Mouse (Mus musculus): ENCODE data around the gene Tnk2. TPM values are rescaled to one million over a fixed set of nuclear protein-coding genes. Genes with fewer than 3 reads are reported as not detected.

Gene Tnk2
- polyA plus RNA-seq (2014; fragmentation: Nextera tagmentation; extraction: Ambion mirVana), result 20.0 and 21.6 TPM in 2 replicates

GRCm38 (mm10) chr16:32643661-32644061 is at the start of gene Tnk2:
Tnk2 (plus strand) TSS chr16:32643874.
- Histone ChIP-seq H3K36me3 (ENCODE audit: insufficient read depth) (no peaks in the 10 kb centered on the region), H3K4me3 (ENCODE audit: low read depth, low read length) (peak within 1 kb of the TSS; percentile 91), H3K4me2 (peak within 1 kb of the TSS; percentile 88), H3K9me3 (ENCODE audit: low read depth, low read length) (no peaks in the 10 kb centered on the region), H3K4me1 (ENCODE audit: insufficient read depth) (peaks cover 15% of the 10 kb centered on the region), H3K9ac (peak within 1 kb of the TSS; percentile 87), H3K27ac (ENCODE audit: low read depth) (peak within 1 kb of the TSS; percentile 86), H3K27me3 (ENCODE audit: insufficient read depth, low read length) (no peaks in the 10 kb centered on the region)
- WGBS, result under 1% methylated on average over 40 of the region's 40 CpGs
- TF ChIP-seq CTCF (IDR thresholded peaks at IDR 0.05; ENCODE audit: low read depth), result no peak
- DNase-seq (peak; percentile 93), ATAC-seq (ENCODE audit: insufficient read depth) (peak; percentile 89)

DNA sequence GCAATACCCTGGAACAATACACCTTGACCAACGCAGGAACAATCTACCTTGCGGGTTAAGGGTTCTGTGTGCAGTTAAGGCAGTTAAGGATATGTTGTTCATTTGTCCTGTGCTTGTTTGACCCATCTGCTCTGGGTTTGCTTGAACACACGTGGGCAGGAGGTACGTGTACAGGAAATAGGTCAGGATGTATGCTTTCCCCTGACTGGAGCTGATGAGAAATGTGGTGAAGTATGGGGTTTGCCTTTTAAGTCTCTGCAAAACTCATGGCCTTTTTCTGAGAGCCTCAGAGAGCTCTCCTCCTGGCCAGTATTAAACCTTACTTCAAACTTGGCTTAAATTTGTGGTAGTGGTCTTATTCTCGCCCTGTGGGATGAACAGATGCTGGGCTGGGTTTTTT is 49.8 kb upstream of the Tnk2 start:
- no peaks in the 10 kb centered on the region for H3K9me3 ChIP-seq (ENCODE audit: low read depth, low read length)
- no peak for DNase-seq
- H3K4me3 ChIP-seq (ENCODE audit: low read depth, low read length), result no peak overlapping the region
- no peaks in the 10 kb centered on the region for H3K36me3 ChIP-seq (ENCODE audit: insufficient read depth)
- ATAC-seq (ENCODE audit: insufficient read depth), result no peak
- H3K27ac ChIP-seq (ENCODE audit: low read depth), result no peak overlapping the region
- no peak overlapping the region for H3K4me2 ChIP-seq
- H3K4me1 ChIP-seq (ENCODE audit: insufficient read depth), result no peaks in the 10 kb centered on the region; the same call in 1 of the 2 replicates
- WGBS, result 74% methylated on average over 5 of the region's 5 CpGs
- H3K27me3 ChIP-seq (ENCODE audit: insufficient read depth, low read length), result no peaks in the 10 kb centered on the region
- no peak overlapping the region for H3K9ac ChIP-seq
- TF ChIP-seq CTCF (IDR thresholded peaks at IDR 0.05; ENCODE audit: low read depth), result no peak

DNA sequence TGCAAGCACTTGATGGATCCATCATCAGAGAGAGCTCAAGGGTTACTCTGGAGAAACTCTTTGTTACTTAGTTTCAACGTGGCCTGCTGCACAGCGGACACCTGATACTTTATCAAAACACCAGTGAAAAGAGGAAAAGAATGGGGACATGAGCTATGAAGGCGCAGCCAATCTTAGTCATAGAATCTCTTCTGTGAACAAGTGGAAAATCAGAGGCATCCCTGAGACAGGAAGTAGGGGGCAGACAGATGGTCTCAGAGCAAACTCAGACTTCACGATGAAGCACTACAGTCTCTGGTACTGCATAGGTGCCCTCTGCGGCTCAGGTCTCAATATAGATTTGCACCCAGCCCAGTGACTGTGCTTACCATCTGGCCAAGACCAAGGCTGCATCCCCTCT is 49.0 kb upstream of the Tnk2 start:
- Histone ChIP-seq H3K9me3 (ENCODE audit: low read depth, low read length) (no peaks in the 10 kb centered on the region), H3K4me3 (ENCODE audit: low read depth, low read length) (no peak overlapping the region), H3K4me1 (ENCODE audit: insufficient read depth) (no peaks in the 10 kb centered on the region; the same call in 1 of the 2 replicates), H3K27ac (ENCODE audit: low read depth) (no peak overlapping the region), H3K27me3 (ENCODE audit: insufficient read depth, low read length) (no peaks in the 10 kb centered on the region), H3K4me2 (no peak overlapping the region), H3K9ac (no peak overlapping the region), H3K36me3 (ENCODE audit: insufficient read depth) (no peaks in the 10 kb centered on the region)
- ATAC-seq (ENCODE audit: insufficient read depth) (no peak), DNase-seq (no peak)
- WGBS, result 66% methylated on average over 5 of the region's 5 CpGs
- TF ChIP-seq CTCF (IDR thresholded peaks at IDR 0.05; ENCODE audit: low read depth), result no peak

GRCm38 (mm10) chr16:32595142-32595855 is 48.4 kb upstream of the Tnk2 start:
- no peaks in the 10 kb centered on the region for H3K9me3 ChIP-seq (ENCODE audit: low read depth, low read length)
- DNase-seq (no peak), ATAC-seq (ENCODE audit: insufficient read depth) (no peak)
- no peaks in the 10 kb centered on the region for H3K36me3 ChIP-seq (ENCODE audit: insufficient read depth)
- H3K4me3 ChIP-seq (ENCODE audit: low read depth, low read length), result no peak overlapping the region
- no peak overlapping the region for H3K9ac ChIP-seq
- no peak overlapping the region for H3K27ac ChIP-seq (ENCODE audit: low read depth)
- no peak for TF ChIP-seq CTCF (IDR thresholded peaks at IDR 0.05; ENCODE audit: low read depth)
- H3K27me3 ChIP-seq (ENCODE audit: insufficient read depth, low read length), result no peaks in the 10 kb centered on the region
- H3K4me1 ChIP-seq (ENCODE audit: insufficient read depth), result no peaks in the 10 kb centered on the region; the same call in 1 of the 2 replicates
- no peak overlapping the region for H3K4me2 ChIP-seq
- WGBS, result 80% methylated on average over 10 of the region's 10 CpGs

DNA sequence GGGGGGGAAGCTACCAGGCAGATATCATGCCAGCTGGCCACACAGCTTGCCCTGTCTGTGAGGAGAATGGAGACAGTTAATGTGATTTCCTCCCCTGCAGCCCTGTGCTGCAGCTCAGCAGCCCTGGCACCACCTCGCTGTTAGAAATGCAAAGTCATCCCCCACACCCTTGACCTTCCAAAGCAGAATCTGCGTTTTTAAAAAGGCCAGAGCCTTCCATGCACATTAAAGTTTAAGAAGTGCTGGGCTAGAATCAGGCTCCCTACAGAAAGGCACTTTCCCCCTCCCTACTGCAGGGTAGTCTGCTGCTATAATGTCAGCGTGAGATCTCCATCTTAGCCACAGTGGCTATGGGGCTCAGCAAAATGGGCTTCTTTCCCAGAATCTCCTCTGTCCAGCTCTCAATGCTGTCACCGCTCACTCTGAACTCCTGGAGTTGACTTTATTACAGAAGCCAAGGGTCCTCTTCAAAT is 45.7 kb upstream of the Tnk2 start:
- Histone ChIP-seq H3K4me2 (no peak overlapping the region), H3K4me1 (ENCODE audit: insufficient read depth) (no peaks in the 10 kb centered on the region; the same call in 1 of the 2 replicates), H3K36me3 (ENCODE audit: insufficient read depth) (no peaks in the 10 kb centered on the region), H3K4me3 (ENCODE audit: low read depth, low read length) (no peak overlapping the region), H3K27me3 (ENCODE audit: insufficient read depth, low read length) (no peaks in the 10 kb centered on the region), H3K27ac (ENCODE audit: low read depth) (peak overlapping the region; percentile 27; the same call in 1 of the 2 replicates), H3K9me3 (ENCODE audit: low read depth, low read length) (no peaks in the 10 kb centered on the region), H3K9ac (no peak overlapping the region)
- ATAC-seq (ENCODE audit: insufficient read depth) (no peak; the same call in 1 of the 2 replicates), DNase-seq (peak; percentile 68)
- no peak for TF ChIP-seq CTCF (IDR thresholded peaks at IDR 0.05; ENCODE audit: low read depth)
- WGBS, result 16% methylated on average over 4 of the region's 4 CpGs

- Histone ChIP-seq H3K4me1 (ENCODE audit: insufficient read depth) (no peaks in the 10 kb centered on the region), H3K9me3 (ENCODE audit: low read depth, low read length) (no peaks in the 10 kb centered on the region), H3K27me3 (ENCODE audit: insufficient read depth, low read length) (no peaks in the 10 kb centered on the region), H3K27ac (ENCODE audit: low read depth) (no peak overlapping the region), H3K36me3 (ENCODE audit: insufficient read depth) (no peaks in the 10 kb centered on the region), H3K4me3 (ENCODE audit: low read depth, low read length) (no peak overlapping the region), H3K9ac (no peak overlapping the region), H3K4me2 (no peak overlapping the region)
- 91% methylated on average over 1 of the region's 1 CpGs for WGBS
- no peak for ATAC-seq (ENCODE audit: insufficient read depth)
- TF ChIP-seq CTCF (IDR thresholded peaks at IDR 0.05; ENCODE audit: low read depth), result no peak
- DNase-seq, result no peak
These were observed 44.5 kb upstream of the Tnk2 start for GRCm38 (mm10) chr16:32599151-32599550.

DNA sequence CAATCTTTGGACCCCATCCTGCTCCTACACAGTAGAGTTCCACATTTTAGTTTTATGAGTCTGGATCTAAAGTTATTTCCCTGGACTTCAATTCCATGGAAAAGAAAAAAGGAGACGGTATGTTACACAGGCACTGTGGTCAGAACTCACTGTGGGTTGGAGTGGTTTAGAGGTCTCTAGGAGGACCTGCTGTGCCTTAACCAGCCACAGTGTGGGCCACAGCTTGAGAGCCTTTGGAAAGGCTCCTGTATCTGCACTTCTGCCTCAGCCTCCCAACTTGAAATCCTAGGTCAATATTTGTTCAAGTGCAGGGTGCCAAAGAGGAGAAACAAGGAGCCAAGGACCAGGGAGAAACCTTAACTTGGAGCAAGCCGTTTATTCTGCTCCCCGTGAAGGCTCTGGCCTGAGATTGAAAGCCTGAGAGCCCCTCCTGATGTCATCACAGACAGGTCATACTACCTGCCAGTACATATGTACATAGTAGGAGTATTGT is 41.4 kb upstream of the Tnk2 start:
- no peaks in the 10 kb centered on the region for H3K36me3 ChIP-seq (ENCODE audit: insufficient read depth)
- H3K9me3 ChIP-seq (ENCODE audit: low read depth, low read length), result no peaks in the 10 kb centered on the region
- no peak overlapping the region for H3K4me2 ChIP-seq
- no peak overlapping the region for H3K4me3 ChIP-seq (ENCODE audit: low read depth, low read length)
- 54% methylated on average over 3 of the region's 3 CpGs for WGBS
- peak overlapping the region; percentile 69 for H3K27ac ChIP-seq (ENCODE audit: low read depth)
- no peaks in the 10 kb centered on the region for H3K4me1 ChIP-seq (ENCODE audit: insufficient read depth)
- ATAC-seq (ENCODE audit: insufficient read depth), result no peak
- no peak overlapping the region for H3K9ac ChIP-seq
- H3K27me3 ChIP-seq (ENCODE audit: insufficient read depth, low read length), result no peaks in the 10 kb centered on the region
- peak; percentile 27 for DNase-seq
- no peak for TF ChIP-seq CTCF (IDR thresholded peaks at IDR 0.05; ENCODE audit: low read depth)

Measured in lung, embryonic 14.5 days (tissue).